Mouse (Mus musculus): ENCODE data around the gene Ubiad1.

DNA sequence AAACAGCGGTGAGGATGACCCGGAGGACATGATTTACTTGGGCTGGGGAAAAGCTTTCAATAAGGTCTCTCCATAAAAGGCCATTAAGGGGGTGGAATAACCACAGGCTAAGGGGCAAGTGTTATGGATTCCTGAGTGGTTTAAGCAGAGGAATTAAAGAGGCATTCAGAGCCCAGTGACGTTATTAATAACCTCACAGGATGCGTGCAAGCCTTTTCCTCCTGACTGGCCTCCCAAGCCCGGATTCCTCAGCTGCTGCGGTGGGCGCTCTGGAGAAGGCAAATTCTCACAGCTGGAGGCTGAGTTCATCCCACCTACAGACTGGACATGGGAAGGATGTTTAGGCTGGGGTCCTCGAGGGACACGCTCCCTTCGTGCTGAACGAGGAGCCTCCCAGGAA is 39.8 kb downstream of the Ubiad1 start:
- TF ChIP-seq POLR2A (IDR thresholded peaks at IDR 0.05; ENCODE audit: borderline replicate concordance, low read depth, low read length), result no peak
- no peak for TF ChIP-seq CTCF (IDR thresholded peaks at IDR 0.05; ENCODE audit: low read depth, low read length)

All from bone marrow macrophage, adult 2 months (primary cell).